Mouse (Mus musculus) intestine, embryonic 16.5 days (tissue): ENCODE data around the gene Gjb4. TPM values are rescaled to one million over a fixed set of nuclear protein-coding genes. Genes with fewer than 3 reads are reported as not detected.
A peak's percentile ranks its signal among the peaks of the same experiment; 100 is the strongest.

Source experiments
- ATAC-seq: fragments of 200-750 bp; cut with Nextera tagmentation; 2 replicates; pipeline ENCODE4 v1.8.0; 2017; ENCODE audit warnings: moderate TSS enrichment, moderate library complexity
- H3K27ac ChIP-seq: fragments of 300-500 bp; sonication (generic); 2 replicates; pipeline ENCODE4 v1.5.1; 2014; ENCODE audit warnings: mild to moderate bottlenecking, low read length
- H3K27me3 ChIP-seq: fragments of 300-500 bp; sonication (generic); replicated peaks from 2 replicates; pipeline ENCODE4 v1.6.1; 2014; ENCODE audit warnings: low read length, control low read depth, mixed read lengths; ENCODE audit not compliant: control insufficient read depth, insufficient read depth
- H3K36me3 ChIP-seq: fragments of 300-500 bp; sonication (generic); 2 replicates; pipeline ENCODE4 v1.6.1; 2014; ENCODE audit warnings: low read length, control low read depth; ENCODE audit not compliant: control insufficient read depth, insufficient read depth
- H3K4me1 ChIP-seq: fragments of 300-500 bp; sonication (generic); 2 replicates; pipeline ENCODE4 v1.6.1; 2014; ENCODE audit warnings: low read length, control low read depth, mixed read lengths; ENCODE audit not compliant: control insufficient read depth, insufficient read depth
- H3K4me2 ChIP-seq: fragments of 300-500 bp; sonication (generic); 2 replicates; pipeline ENCODE4 v1.6.1; 2014; ENCODE audit warnings: low read depth, low read length, control low read depth
- H3K4me3 ChIP-seq: fragments of 300-500 bp; sonication (generic); 2 replicates; pipeline ENCODE4 v1.5.1; 2014; ENCODE audit warnings: mild to moderate bottlenecking, low read length
- H3K9ac ChIP-seq: fragments of 300-500 bp; sonication (generic); 2 replicates; pipeline ENCODE4 v1.6.1; 2014; ENCODE audit warnings: low read depth, low read length
- H3K9me3 ChIP-seq: fragments of 300-500 bp; sonication (generic); 2 replicates; pipeline ENCODE4 v1.6.1; 2016; ENCODE audit warnings: low read length, control low read depth; ENCODE audit not compliant: control insufficient read depth
- WGBS: fragments of 180-500 bp; shearing (Covaris S2); extraction: QIAGEN DNeasy Blood & Tissue Kit; methylation state at CpG from one replicate; pipeline ENCODE4 v1.1.7; 2014; 5-methylcytosine and 5-hydroxymethylcytosine counted together
- polyA plus RNA-seq: library from polyadenylated mRNA; unstranded; fragments of >200 nt; fragmentation: Nextera tagmentation; extraction: Ambion mirVana; gene quantifications from 2 replicates; pipeline ENCODE4 v1.2.1, GENCODE M21; 2015

Gene Gjb4
- polyA plus RNA-seq, 1 experiment from 2014 or later, result 0.09 TPM

GRCm38 (mm10) chr4:127330181-127331100 is 23.4 kb downstream of the Gjb4 start, which contains the start of gene Gjb3:
Gene Gjb3, minus strand, starts transcription at chr4:127330844.
- WGBS, result 2% methylated on average over 49 of the region's 49 CpGs
- no peaks in the 10 kb centered on the region for H3K9me3 ChIP-seq
- peaks cover 11% of the 10 kb centered on the region for H3K4me1 ChIP-seq
- ATAC-seq, result peak; percentile 38
- H3K9ac ChIP-seq, result peak within 1 kb of the TSS; percentile 46
- H3K4me2 ChIP-seq, result peak within 1 kb of the TSS; percentile 58
- H3K36me3 ChIP-seq, result no peaks in the 10 kb centered on the region
- H3K27me3 ChIP-seq, result peaks cover 28% of the 10 kb centered on the region
- H3K27ac ChIP-seq, result no peak within 1 kb of the TSS
- H3K4me3 ChIP-seq, result peak within 1 kb of the TSS; percentile 38

DNA sequence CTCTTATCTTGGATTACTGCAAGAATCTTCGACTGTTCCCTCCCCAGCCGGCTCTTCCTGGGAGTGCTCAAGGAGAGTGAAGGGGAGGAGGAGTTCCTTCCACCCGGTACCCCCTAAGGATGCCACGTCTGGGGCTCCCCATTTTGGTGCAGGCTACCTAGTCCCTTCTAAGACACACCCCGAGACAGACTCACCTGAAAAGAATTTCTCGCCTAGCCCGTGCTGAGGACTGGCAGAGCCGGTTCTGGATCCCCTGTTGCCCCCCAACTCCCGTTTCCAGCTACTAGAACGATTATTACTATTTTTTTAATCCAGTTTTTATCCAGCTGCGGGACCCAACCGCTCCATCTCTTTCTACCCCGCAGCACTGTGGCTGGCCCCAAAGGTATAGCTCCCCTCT is 24.1 kb downstream of the Gjb4 start:
- Histone ChIP-seq H3K27me3 (peaks cover 28% of the 10 kb centered on the region), H3K9ac (peak overlapping the region; percentile 46; the same call in 1 of the 2 replicates), H3K9me3 (no peaks in the 10 kb centered on the region), H3K27ac (no peak overlapping the region), H3K4me2 (peak overlapping the region; percentile 58), H3K36me3 (no peaks in the 10 kb centered on the region), H3K4me3 (peak overlapping the region; percentile 38), H3K4me1 (peaks cover 11% of the 10 kb centered on the region)
- peak; percentile 23 for ATAC-seq
- WGBS, result under 1% methylated on average over 13 of the region's 13 CpGs

DNA sequence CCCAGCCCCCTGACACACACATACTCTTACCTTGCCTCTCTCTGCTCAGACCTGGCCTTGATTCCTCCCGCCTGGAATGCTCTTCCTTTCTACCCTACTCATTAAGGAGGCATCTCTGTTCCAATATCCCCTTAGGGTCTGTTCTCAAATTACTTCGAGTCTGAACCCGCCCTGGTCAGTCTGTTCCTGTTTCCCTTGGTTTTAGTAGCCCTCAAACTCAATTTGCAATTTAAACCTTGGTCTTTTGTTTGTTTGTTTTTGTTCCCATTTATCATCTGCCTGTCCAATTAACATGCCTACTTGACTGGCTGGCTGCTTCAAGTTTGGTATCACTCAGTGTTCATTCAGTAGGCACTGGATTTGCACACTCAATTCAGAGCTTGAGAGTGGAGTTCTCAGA is 24.8 kb downstream of the Gjb4 start:
- H3K4me1 ChIP-seq, result peaks cover 11% of the 10 kb centered on the region
- WGBS, result 23% methylated on average over 3 of the region's 3 CpGs
- no peak overlapping the region for H3K9ac ChIP-seq
- H3K27me3 ChIP-seq, result peaks cover 28% of the 10 kb centered on the region
- H3K9me3 ChIP-seq, result no peaks in the 10 kb centered on the region
- no peak overlapping the region for H3K4me3 ChIP-seq
- H3K4me2 ChIP-seq, result 0 out of 2 replicates have a peak overlapping the region, but pooled peaks have one; percentile 7
- no peaks in the 10 kb centered on the region for H3K36me3 ChIP-seq
- ATAC-seq, result no peak
- no peak overlapping the region for H3K27ac ChIP-seq

DNA sequence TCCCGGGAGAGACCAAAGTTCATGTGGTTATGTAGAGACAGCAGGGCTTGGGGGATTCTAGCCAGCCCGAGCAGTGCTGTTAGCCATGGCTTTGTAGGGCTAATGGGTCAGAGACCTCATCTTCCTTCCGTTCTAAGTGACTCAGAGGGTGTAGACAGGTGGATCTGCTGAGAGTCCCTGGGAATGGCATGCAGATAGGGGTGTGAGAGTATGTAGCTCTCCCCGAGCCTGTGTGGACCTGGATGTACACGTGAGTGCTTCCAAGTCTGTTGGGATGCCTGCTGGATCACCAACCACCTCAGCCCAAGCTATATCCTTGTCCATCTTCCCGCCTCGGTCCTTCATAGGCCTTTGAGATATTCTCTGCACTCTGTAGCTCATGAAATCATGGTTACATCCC is 25.5 kb downstream of the Gjb4 start:
- Histone ChIP-seq H3K4me1 (peaks cover 11% of the 10 kb centered on the region), H3K27ac (no peak overlapping the region), H3K9ac (no peak overlapping the region), H3K9me3 (no peaks in the 10 kb centered on the region), H3K27me3 (peaks cover 28% of the 10 kb centered on the region), H3K4me2 (no peak overlapping the region), H3K4me3 (no peak overlapping the region), H3K36me3 (no peaks in the 10 kb centered on the region)
- no peak for ATAC-seq
- WGBS, result 65% methylated on average over 7 of the region's 7 CpGs

DNA sequence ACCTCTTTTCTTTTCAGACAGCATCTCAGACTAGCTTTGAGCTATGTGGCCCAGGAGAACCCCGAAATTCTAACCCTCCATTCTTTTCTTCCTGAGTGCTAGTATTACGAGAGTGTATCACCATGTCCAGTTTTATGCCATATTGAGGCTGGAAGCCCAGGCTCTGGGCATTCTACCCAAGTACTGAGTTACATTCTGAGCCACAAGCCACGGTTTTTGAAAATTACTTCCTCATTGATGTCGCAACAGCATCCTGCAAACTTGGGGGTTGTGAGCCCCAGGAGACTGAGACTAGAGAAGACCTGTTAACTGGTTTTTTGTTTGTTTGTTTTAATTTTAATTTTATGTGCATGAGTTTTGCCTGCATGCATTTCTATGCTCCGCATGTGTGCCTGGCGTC is 26.1 kb downstream of the Gjb4 start:
- H3K9me3 ChIP-seq, result no peaks in the 10 kb centered on the region
- H3K9ac ChIP-seq, result no peak overlapping the region
- peak overlapping the region; percentile 14; the same call in 1 of the 2 replicates for H3K27ac ChIP-seq
- no peak overlapping the region for H3K4me2 ChIP-seq
- peaks cover 11% of the 10 kb centered on the region for H3K4me1 ChIP-seq
- peaks cover 28% of the 10 kb centered on the region for H3K27me3 ChIP-seq
- ATAC-seq, result no peak
- WGBS, result 65% methylated on average over 6 of the region's 6 CpGs
- H3K4me3 ChIP-seq, result no peak overlapping the region
- H3K36me3 ChIP-seq, result no peaks in the 10 kb centered on the region

GRCm38 (mm10) chr4:127327258-127327657 is 26.6 kb downstream of the Gjb4 start:
- H3K27me3 ChIP-seq, result peaks cover 28% of the 10 kb centered on the region
- WGBS, result 33% methylated on average over 7 of the region's 7 CpGs
- no peak overlapping the region for H3K4me3 ChIP-seq

DNA sequence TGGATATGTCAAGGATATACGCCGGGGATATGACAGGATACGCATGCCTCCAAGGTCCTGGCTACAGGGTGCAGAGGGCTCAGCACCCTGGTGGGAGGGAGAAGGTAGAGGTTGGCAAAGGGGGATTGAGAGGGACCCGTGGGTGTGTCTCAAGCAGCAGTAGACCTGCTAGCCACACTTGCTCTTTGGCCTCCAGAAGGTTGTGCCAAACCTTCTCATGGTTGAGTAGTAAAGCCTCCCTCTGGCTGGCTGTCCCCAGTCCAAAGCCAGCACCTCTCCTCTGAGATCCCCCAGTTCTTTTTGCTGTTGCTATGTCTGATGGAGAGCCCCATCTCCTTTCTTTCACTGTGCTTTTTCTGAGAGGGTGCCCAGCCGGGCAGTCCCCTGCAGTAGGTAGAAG is 28.6 kb downstream of the Gjb4 start:
- Histone ChIP-seq H3K27ac (no peak overlapping the region), H3K9me3 (no peaks in the 10 kb centered on the region), H3K4me3 (no peak overlapping the region), H3K36me3 (no peaks in the 10 kb centered on the region), H3K4me2 (no peak overlapping the region), H3K27me3 (peaks cover 12% of the 10 kb centered on the region), H3K4me1 (peaks cover 8% of the 10 kb centered on the region), H3K9ac (no peak overlapping the region)
- ATAC-seq, result no peak
- WGBS, result 81% methylated on average over 5 of the region's 5 CpGs

More at GRCm38 (mm10) chr4:127327258-127327657, 26.6 kb downstream of the Gjb4 start:
- Histone ChIP-seq H3K36me3 (no peaks in the 10 kb centered on the region), H3K9ac (no peak overlapping the region), H3K4me2 (no peak overlapping the region), H3K4me1 (peaks cover 11% of the 10 kb centered on the region), H3K9me3 (no peaks in the 10 kb centered on the region), H3K27ac (peak overlapping the region; percentile 14; the same call in 1 of the 2 replicates)
- ATAC-seq, result peak; percentile 45

DNA sequence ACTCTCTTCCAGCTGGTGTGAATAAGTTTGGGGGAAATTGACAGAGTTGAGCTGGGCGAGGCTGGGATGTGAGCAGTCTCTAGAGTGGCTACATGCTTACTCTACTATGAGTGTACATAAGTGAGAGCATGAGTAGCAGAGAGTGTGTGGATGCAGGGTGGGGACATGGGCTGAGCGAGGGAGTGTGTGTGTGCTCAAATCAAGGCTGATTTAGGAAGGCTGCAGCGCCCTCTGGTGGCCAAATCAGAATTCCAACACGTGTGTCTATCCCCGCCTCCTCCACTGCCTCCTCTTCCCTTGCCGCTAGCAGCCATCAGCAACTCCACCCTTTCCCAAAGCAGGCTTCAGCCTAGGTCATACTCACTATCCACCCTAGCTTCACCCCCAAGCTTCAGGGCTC is 29.1 kb downstream of the Gjb4 start:
- Histone ChIP-seq H3K36me3 (no peaks in the 10 kb centered on the region), H3K27me3 (peaks cover 7% of the 10 kb centered on the region), H3K27ac (no peak overlapping the region), H3K4me3 (no peak overlapping the region), H3K9me3 (no peaks in the 10 kb centered on the region), H3K4me2 (no peak overlapping the region), H3K4me1 (peaks cover 4% of the 10 kb centered on the region; the same call in 1 of the 2 replicates), H3K9ac (no peak overlapping the region)
- ATAC-seq, result peak; percentile 34
- 10% methylated on average over 6 of the region's 6 CpGs for WGBS

GRCm38 (mm10) chr4:127324296-127324695 is 29.6 kb downstream of the Gjb4 start:
- WGBS, result 66% methylated on average over 10 of the region's 10 CpGs
- peak; percentile 4 for ATAC-seq
- Histone ChIP-seq H3K4me2 (no peak overlapping the region), H3K9ac (no peak overlapping the region), H3K4me1 (peaks cover 4% of the 10 kb centered on the region; the same call in 1 of the 2 replicates), H3K27me3 (peaks cover 3% of the 10 kb centered on the region), H3K36me3 (no peaks in the 10 kb centered on the region), H3K9me3 (no peaks in the 10 kb centered on the region), H3K4me3 (no peak overlapping the region), H3K27ac (no peak overlapping the region)
